Mouse (Mus musculus) liver, adult (tissue): ENCODE data around the gene Dlg2.

Source experiments
- GATA4 ChIP-seq: IDR thresholded peaks from 2 replicates; pipeline ENCODE4 v1.6.1; 2014; ENCODE audit warnings: mild to moderate bottlenecking, low read length; ENCODE audit not compliant: insufficient replicate concordance

The Dlg2 gene

DNA sequence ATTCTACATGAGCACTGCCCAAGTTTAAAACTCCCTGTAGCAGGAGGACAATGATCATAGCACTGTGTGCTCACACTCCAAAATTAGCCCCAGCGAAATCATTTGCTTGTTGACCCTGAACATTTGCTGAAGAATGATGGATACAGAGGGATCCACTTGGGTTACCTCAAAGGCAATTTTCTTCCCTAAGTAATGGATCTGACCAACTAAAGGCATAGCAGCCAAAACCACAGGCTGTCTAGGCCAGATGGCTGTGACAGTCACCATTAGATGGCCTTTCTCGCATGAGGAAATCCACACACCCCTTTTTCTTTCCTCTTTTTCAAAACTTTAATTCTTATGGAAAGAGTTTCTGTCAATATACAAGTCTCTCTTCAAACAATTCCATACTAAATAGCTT is 2003.3 kb downstream of the Dlg2 start:
- no peak for TF ChIP-seq GATA4

DNA sequence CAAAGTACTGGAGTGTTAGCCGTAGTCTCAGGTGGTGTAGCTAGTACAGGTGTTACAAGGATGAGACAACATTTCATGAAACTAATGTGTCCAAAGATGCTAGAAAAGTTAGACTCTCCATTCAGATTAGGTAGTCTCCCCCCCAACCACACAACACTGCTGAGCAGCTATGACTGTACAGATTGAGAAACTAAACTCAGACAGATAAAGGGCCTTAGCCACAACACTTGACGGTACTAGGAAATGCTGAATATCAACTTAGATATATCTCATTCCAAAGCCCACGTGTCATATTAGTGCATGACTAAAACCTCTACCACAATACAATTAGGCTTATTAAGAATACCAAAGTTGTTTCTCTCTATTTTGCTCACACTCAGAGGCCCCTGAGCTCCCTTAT is 2006.9 kb downstream of the Dlg2 start:
- no peak for TF ChIP-seq GATA4

DNA sequence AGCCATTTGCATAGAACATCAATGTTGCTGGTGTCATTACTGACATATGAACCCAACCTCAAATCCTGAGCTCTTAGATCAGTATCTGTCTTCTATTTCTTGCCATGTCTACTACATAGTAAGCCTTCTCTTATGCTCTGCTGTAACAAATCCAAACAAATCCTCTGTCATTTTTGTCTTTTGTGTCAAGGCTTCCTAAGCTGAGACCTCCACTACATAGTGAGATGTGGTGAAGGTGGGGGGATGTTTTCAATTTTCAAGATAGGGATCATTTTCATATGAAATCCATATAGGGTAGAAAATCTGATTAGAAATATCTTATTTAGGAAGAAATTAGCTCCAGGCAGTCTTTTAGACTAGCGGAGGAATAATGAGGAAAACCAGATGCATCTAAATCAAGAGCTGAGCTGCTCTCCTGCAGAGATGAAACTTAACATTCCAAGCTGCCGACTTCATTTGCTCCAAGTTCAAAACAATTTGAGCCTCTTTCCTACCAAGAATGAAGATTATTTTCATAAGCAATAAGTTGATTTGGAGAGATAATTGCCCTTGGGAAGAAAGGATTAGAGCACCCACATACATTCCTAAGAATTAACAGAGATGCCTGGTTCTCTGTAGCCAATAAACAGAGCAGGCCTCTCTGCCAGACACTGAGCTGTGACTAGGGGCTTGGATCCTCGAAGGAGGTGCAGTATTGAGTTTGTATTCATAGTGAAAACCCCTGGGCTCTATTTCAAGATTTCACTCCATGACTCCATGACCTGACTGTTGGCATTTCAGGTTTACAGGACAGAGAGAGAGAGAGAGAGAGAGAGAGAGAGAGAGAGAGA is 2009.6 kb downstream of the Dlg2 start:
- no peak for TF ChIP-seq GATA4

DNA sequence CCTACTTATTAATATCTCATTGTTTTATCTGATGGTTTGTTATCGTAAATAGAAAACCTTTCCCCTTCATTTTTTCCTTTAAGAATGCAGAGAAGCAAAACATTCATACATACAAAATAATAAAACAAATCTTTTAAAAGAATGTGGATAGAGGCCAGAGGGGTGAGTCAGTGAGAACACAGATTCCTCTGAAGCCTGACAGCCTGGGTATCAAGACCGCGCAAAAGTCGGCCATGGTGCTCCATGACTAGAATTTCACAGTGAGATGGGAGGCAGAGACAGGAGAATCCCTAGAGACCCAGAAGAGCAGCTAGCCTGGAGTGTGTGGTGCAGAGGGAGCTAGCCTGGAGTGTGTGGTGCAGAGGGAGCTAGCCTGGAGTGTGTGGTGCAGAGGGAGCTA is 2010.4 kb downstream of the Dlg2 start:
- no peak for TF ChIP-seq GATA4

DNA sequence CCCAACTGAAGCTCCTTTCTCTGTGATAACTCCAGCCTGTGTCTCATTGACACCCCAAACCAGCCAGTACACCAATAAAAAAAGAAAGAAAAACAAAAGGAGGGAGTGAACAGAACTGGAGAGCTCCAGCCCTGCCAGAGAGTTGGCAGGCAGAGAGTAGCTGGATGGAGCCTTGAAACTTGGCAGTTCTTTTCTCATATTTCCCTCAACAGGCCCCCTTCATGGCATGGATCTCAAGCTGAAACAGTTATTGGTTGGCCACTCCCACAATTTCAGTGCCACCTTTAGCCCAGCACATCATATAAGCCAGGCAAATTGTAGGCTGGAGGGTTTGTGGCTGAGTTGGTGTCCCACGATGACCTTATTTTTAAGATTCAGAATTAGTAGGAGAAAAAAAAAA is 2015.8 kb downstream of the Dlg2 start:
- no peak for TF ChIP-seq GATA4

DNA sequence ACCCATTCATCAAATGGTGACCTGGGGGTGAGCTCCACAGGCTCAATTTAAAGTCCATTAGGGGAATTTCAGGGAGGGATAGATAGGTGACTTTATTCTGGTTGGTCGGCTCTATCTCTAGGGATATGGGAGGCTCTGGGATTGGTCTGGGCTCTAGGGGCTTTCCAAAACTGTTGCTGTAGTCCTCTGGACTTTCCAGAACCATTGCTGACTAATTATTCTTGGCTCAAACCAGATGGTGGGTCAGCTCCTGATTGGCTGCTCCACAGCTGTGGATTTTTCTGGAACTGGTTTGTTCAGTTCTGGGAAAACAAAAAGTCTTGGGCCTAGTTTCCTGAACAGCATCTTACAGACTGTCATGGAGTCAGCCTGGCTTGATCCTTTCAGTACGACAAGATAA is 2017.0 kb downstream of the Dlg2 start:
- no peak for TF ChIP-seq GATA4
